Mouse (Mus musculus): ENCODE measurements around the gene Tulp1. TPM values are rescaled to one million over a fixed set of nuclear protein-coding genes. Genes with fewer than 3 reads are reported as not detected.

The Tulp1 gene
- polyA plus RNA-seq, 1 experiment from 2014 or later = 1.5 TPM

GRCm38 (mm10) chr17:28323786-28324185 is 41.2 kb downstream of the Tulp1 start:
- whole genome bisulfite sequencing = 94% methylated on average over 8 of the region's 8 CpGs
- DNase-seq = no peak
- Histone ChIP-seq H3K4me3 (replicated peaks; ENCODE audit: low read depth, low read length) (no peak overlapping the region), H3K9me3 (ENCODE audit: control insufficient read depth, low read length) (no peaks in the 10 kb centered on the region), H3K36me3 (ENCODE audit: control insufficient read depth, insufficient read depth, low read length) (peaks cover 22% of the 10 kb centered on the region), H3K27ac (replicated peaks; ENCODE audit: low read depth, low read length) (no peak overlapping the region), H3K4me1 (ENCODE audit: control insufficient read depth, insufficient read depth, low read length) (peaks cover 6% of the 10 kb centered on the region; the same call in 1 of the 2 replicates), H3K4me2 (ENCODE audit: low read length) (no peak overlapping the region), H3K9ac (replicated peaks; ENCODE audit: low read length) (no peak overlapping the region), H3K27me3 (ENCODE audit: control insufficient read depth, insufficient read depth, low read length) (no peaks in the 10 kb centered on the region)
- no peak for ATAC-seq (ENCODE audit: low FRiP score, low TSS enrichment)

DNA sequence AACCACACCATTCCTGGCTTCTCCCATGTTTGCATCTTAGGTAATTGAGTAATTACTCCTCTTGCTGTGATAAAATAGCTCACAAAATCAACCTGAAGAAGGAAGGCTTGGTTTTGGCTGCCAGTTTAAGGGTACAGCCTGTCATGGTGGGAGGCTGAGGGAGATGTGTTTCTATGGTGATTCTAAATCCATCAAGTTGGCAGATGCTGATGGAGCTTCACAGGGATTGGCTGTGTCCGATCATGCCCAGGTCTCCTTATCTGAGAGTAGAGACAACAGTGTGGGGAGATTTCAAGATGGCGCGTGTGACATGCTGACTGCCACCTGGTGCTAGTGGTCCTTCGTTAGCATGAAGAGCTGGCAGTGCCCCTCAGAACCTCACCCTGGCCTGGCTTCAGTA is 43.3 kb downstream of the Tulp1 start:
- Histone ChIP-seq H3K27ac (replicated peaks; ENCODE audit: low read depth, low read length) (no peak overlapping the region), H3K4me1 (ENCODE audit: control insufficient read depth, insufficient read depth, low read length) (no peaks in the 10 kb centered on the region), H3K36me3 (ENCODE audit: control insufficient read depth, insufficient read depth, low read length) (peaks cover 36% of the 10 kb centered on the region), H3K4me2 (ENCODE audit: low read length) (no peak overlapping the region), H3K4me3 (replicated peaks; ENCODE audit: low read depth, low read length) (no peak overlapping the region), H3K27me3 (ENCODE audit: control insufficient read depth, insufficient read depth, low read length) (no peaks in the 10 kb centered on the region), H3K9ac (replicated peaks; ENCODE audit: low read length) (no peak overlapping the region), H3K9me3 (ENCODE audit: control insufficient read depth, low read length) (no peaks in the 10 kb centered on the region)
- ATAC-seq (ENCODE audit: low FRiP score, low TSS enrichment) = no peak
- no peak for DNase-seq
- WGBS = 96% methylated on average over 4 of the region's 4 CpGs

GRCm38 (mm10) chr17:28317725-28318124 is 47.3 kb downstream of the Tulp1 start:
- no peak for ATAC-seq (ENCODE audit: low FRiP score, low TSS enrichment)
- peaks cover 34% of the 10 kb centered on the region for H3K36me3 ChIP-seq (ENCODE audit: control insufficient read depth, insufficient read depth, low read length)
- H3K4me2 ChIP-seq (ENCODE audit: low read length) = no peak overlapping the region
- no peak overlapping the region for H3K27ac ChIP-seq (replicated peaks; ENCODE audit: low read depth, low read length)
- H3K4me3 ChIP-seq (replicated peaks; ENCODE audit: low read depth, low read length) = no peak overlapping the region
- H3K9me3 ChIP-seq (ENCODE audit: control insufficient read depth, low read length) = no peaks in the 10 kb centered on the region
- H3K27me3 ChIP-seq (ENCODE audit: control insufficient read depth, insufficient read depth, low read length) = no peaks in the 10 kb centered on the region
- DNase-seq = no peak
- WGBS = 84% methylated on average over 9 of the region's 9 CpGs
- H3K4me1 ChIP-seq (ENCODE audit: control insufficient read depth, insufficient read depth, low read length) = peaks cover 10% of the 10 kb centered on the region; the same call in 1 of the 2 replicates
- H3K9ac ChIP-seq (replicated peaks; ENCODE audit: low read length) = no peak overlapping the region

DNA sequence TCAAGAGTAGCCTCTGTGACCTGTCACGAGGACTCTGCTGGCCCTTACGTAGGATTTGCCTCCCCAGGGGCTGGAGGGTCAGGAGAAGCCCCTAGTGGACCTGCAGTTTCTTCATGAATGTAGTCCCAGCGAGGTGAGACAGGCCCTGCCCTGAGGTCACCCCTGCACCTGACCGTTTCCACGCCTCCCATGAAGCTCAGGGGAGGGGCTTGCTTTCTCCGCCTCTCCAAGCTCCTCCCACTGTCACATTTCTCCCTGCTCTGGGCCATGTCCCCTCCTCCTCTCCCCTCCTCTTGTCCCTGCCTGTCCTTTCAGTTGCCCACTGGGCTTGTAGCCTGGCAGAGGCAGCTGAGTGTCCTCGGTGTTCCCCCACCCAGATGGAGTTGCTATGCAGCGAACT is 47.9 kb downstream of the Tulp1 start:
- Histone ChIP-seq H3K4me2 (ENCODE audit: low read length) (no peak overlapping the region), H3K36me3 (ENCODE audit: control insufficient read depth, insufficient read depth, low read length) (peaks cover 31% of the 10 kb centered on the region), H3K9ac (replicated peaks; ENCODE audit: low read length) (no peak overlapping the region), H3K9me3 (ENCODE audit: control insufficient read depth, low read length) (no peaks in the 10 kb centered on the region), H3K27ac (replicated peaks; ENCODE audit: low read depth, low read length) (no peak overlapping the region), H3K4me1 (ENCODE audit: control insufficient read depth, insufficient read depth, low read length) (peaks cover 10% of the 10 kb centered on the region; the same call in 1 of the 2 replicates), H3K27me3 (ENCODE audit: control insufficient read depth, insufficient read depth, low read length) (no peaks in the 10 kb centered on the region), H3K4me3 (replicated peaks; ENCODE audit: low read depth, low read length) (no peak overlapping the region)
- 61% methylated on average over 8 of the region's 8 CpGs for WGBS
- ATAC-seq (ENCODE audit: low FRiP score, low TSS enrichment) = no peak
- DNase-seq = no peak

DNA sequence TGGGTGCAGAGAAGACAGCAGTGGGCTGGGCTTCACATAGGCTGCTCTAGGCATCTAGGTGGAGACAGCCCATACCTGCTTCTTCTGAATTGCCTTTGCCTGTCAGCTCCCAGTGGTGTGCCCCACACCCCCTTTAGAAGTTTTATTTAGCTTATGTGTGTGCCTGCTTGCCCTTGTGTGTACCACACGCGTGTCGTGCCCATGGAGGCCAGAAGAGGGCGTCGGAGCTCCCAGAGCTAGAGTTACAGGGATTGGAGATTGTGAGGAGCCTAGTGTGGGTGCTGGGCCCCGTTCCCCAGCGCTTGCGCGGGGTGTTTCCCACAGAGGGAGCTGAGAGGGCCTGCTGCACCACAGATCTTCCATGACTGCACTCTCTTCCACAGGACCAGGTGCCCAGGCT is 48.5 kb downstream of the Tulp1 start:
- DNase-seq = no peak
- Histone ChIP-seq H3K27me3 (ENCODE audit: control insufficient read depth, insufficient read depth, low read length) (no peaks in the 10 kb centered on the region), H3K4me3 (replicated peaks; ENCODE audit: low read depth, low read length) (no peak overlapping the region), H3K27ac (replicated peaks; ENCODE audit: low read depth, low read length) (no peak overlapping the region), H3K4me1 (ENCODE audit: control insufficient read depth, insufficient read depth, low read length) (peaks cover 10% of the 10 kb centered on the region; the same call in 1 of the 2 replicates), H3K9me3 (ENCODE audit: control insufficient read depth, low read length) (no peaks in the 10 kb centered on the region), H3K36me3 (ENCODE audit: control insufficient read depth, insufficient read depth, low read length) (peaks cover 31% of the 10 kb centered on the region), H3K4me2 (ENCODE audit: low read length) (no peak overlapping the region), H3K9ac (replicated peaks; ENCODE audit: low read length) (no peak overlapping the region)
- WGBS = 86% methylated on average over 9 of the region's 9 CpGs
- no peak for ATAC-seq (ENCODE audit: low FRiP score, low TSS enrichment)

DNA sequence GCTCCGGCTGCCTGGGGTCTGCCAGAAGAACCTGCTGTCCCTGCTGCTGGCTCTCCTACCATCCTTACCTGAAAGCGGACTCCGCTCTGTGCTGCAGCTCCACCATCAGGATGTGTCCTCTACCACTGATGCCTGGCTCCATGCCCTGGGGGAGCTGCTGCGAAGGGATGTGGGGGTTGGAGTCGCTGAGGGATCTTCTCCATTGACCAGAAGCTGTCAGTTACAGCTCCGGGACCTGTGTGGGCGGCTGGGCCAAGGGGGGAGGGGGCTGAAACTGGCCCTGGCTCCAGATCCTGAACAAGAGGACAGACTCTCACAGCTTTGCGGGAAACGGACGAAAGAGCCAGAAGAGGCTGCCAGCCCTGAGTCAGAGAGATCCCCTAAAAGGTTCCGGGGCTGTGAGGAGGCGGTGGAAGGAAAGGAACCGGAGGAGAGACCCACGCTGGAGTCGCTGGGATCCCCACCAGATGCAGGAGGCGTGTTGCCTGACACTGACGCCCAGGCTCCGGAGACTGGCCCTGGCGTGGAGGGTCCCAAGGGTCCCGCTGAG is 49.3 kb downstream of the Tulp1 start:
- no peak for DNase-seq
- H3K4me3 ChIP-seq (replicated peaks; ENCODE audit: low read depth, low read length) = no peak overlapping the region
- no peak overlapping the region for H3K4me2 ChIP-seq (ENCODE audit: low read length)
- no peaks in the 10 kb centered on the region for H3K9me3 ChIP-seq (ENCODE audit: control insufficient read depth, low read length)
- H3K9ac ChIP-seq (replicated peaks; ENCODE audit: low read length) = no peak overlapping the region
- peaks cover 10% of the 10 kb centered on the region; the same call in 1 of the 2 replicates for H3K4me1 ChIP-seq (ENCODE audit: control insufficient read depth, insufficient read depth, low read length)
- 86% methylated on average over 20 of the region's 20 CpGs for WGBS
- H3K27ac ChIP-seq (replicated peaks; ENCODE audit: low read depth, low read length) = no peak overlapping the region
- peaks cover 31% of the 10 kb centered on the region for H3K36me3 ChIP-seq (ENCODE audit: control insufficient read depth, insufficient read depth, low read length)
- ATAC-seq (ENCODE audit: low FRiP score, low TSS enrichment) = no peak
- H3K27me3 ChIP-seq (ENCODE audit: control insufficient read depth, insufficient read depth, low read length) = no peaks in the 10 kb centered on the region

DNA sequence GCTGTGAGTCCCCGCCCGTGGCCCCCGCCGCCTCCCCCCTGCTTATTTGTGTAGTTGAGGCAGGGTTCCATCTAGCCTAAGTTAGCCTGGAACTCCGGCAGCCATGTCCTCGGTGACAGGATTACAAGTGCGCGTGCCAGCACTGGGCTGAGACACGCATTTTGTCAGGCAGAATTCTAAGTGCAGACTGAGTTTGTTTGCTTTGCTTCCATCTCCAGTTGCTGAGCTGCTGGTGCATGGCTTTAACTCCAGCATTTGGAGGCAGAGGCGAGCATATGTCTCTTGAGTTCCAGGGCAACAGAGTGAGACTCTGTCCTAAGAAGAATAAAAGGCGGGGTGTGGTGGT is 51.2 kb downstream of the Tulp1 start:
- Histone ChIP-seq H3K27ac (replicated peaks; ENCODE audit: low read depth, low read length) (peak overlapping the region; percentile 84), H3K9me3 (ENCODE audit: control insufficient read depth, low read length) (no peaks in the 10 kb centered on the region), H3K36me3 (ENCODE audit: control insufficient read depth, insufficient read depth, low read length) (peaks cover 24% of the 10 kb centered on the region), H3K9ac (replicated peaks; ENCODE audit: low read length) (peak overlapping the region; percentile 87), H3K4me1 (ENCODE audit: control insufficient read depth, insufficient read depth, low read length) (peaks cover 10% of the 10 kb centered on the region; the same call in 1 of the 2 replicates), H3K4me3 (replicated peaks; ENCODE audit: low read depth, low read length) (peak overlapping the region; percentile 76), H3K27me3 (ENCODE audit: control insufficient read depth, insufficient read depth, low read length) (no peaks in the 10 kb centered on the region), H3K4me2 (ENCODE audit: low read length) (peak overlapping the region; percentile 87)
- DNase-seq (peak; percentile 65), ATAC-seq (ENCODE audit: low FRiP score, low TSS enrichment) (no peak)
- 2% methylated on average over 11 of the region's 11 CpGs for WGBS

GRCm38 (mm10) chr17:28313212-28313879 is 51.7 kb downstream of the Tulp1 start, which contains the start of gene Fance:
TSS of gene Fance (plus strand) at chr17:28313519.
- peak; percentile 99 for DNase-seq
- under 1% methylated on average over 69 of the region's 69 CpGs for WGBS

More at GRCm38 (mm10) chr17:28313212-28313879, 51.7 kb downstream of the Tulp1 start, which contains the start of gene Fance:
- Histone ChIP-seq H3K36me3 (ENCODE audit: control insufficient read depth, insufficient read depth, low read length) (peaks cover 23% of the 10 kb centered on the region), H3K27me3 (ENCODE audit: control insufficient read depth, insufficient read depth, low read length) (no peaks in the 10 kb centered on the region), H3K4me1 (ENCODE audit: control insufficient read depth, insufficient read depth, low read length) (peaks cover 10% of the 10 kb centered on the region; the same call in 1 of the 2 replicates), H3K27ac (replicated peaks; ENCODE audit: low read depth, low read length) (peak within 1 kb of the TSS; percentile 84), H3K9ac (replicated peaks; ENCODE audit: low read length) (peak within 1 kb of the TSS; percentile 87), H3K9me3 (ENCODE audit: control insufficient read depth, low read length) (no peaks in the 10 kb centered on the region), H3K4me3 (replicated peaks; ENCODE audit: low read depth, low read length) (peak within 1 kb of the TSS; percentile 76), H3K4me2 (ENCODE audit: low read length) (peak within 1 kb of the TSS; percentile 87)
- peak; percentile 97 for ATAC-seq (ENCODE audit: low FRiP score, low TSS enrichment)
